In genomic region chr10:128497134-128497737, GRCm38 (mm10) we compare ENCODE assay signal across 11 mouse cellular contexts. TPM values are rescaled to one million over a fixed set of nuclear protein-coding genes. Genes with fewer than 3 reads are reported as not detected.
A peak's percentile ranks its signal among the peaks of the same experiment; 100 is the strongest.
DNase-seq lines count a peak whose midpoint lies in the region; ATAC-seq lines count a peak whose summit lies in the region.
"Had no signal": no experiment of that assay in that cellular context is flagged by ENCODE, and none has a peak within 500 bp of the region (broad histone marks: within the 10 kb centered on the region; RNA-seq: fewer than 3 reads in every experiment).

No protein-coding gene starts in this region.

- 43% methylated on average over 6 of the region's 6 CpGs for WGBS in heart, embryonic 12.5 days
- WGBS in midbrain, embryonic 10.5 days, result 48% methylated on average over 6 of the region's 6 CpGs
- 45% methylated on average over 6 of the region's 6 CpGs for WGBS in midbrain, embryonic 11.5 days
- WGBS in neural tube, embryonic 12.5 days, result 45% methylated on average over 6 of the region's 6 CpGs

- ATAC-seq in heart, embryonic 12.5 days (ENCODE audit: insufficient number of reproducible peaks, low FRiP score), result no peak
- no peak for ATAC-seq in midbrain, embryonic 11.5 days (ENCODE audit: low FRiP score)
- ATAC-seq in neural tube, embryonic 12.5 days (ENCODE audit: low FRiP score, low read depth), result no peak

- H3K9me3 ChIP-seq in heart, embryonic 12.5 days (replicated peaks), result no peaks in the 10 kb centered on the region
- no peaks in the 10 kb centered on the region for H3K9me3 ChIP-seq in midbrain, embryonic 10.5 days (replicated peaks)
- H3K9me3 ChIP-seq in midbrain, embryonic 11.5 days (ENCODE audit: control insufficient read depth, low read length), result no peaks in the 10 kb centered on the region
- H3K9me3 ChIP-seq in neural tube, embryonic 12.5 days, result no peaks in the 10 kb centered on the region
- H3K9me3 ChIP-seq: heart, embryonic 15.5 days had no signal

- H3K27ac ChIP-seq in heart, embryonic 12.5 days (ENCODE audit: poor library complexity, severe bottlenecking), result no peak overlapping the region
- H3K27ac ChIP-seq in midbrain, embryonic 10.5 days (replicated peaks), result no peak overlapping the region; the same call in 1 of the 2 replicates
- no peak overlapping the region for H3K27ac ChIP-seq in midbrain, embryonic 11.5 days (ENCODE audit: low read depth, low read length)
- H3K27ac ChIP-seq in neural tube, embryonic 12.5 days, result no peak overlapping the region

- H3K4me2 ChIP-seq in heart, embryonic 12.5 days, result no peak overlapping the region
- no peak overlapping the region for H3K4me2 ChIP-seq in midbrain, embryonic 11.5 days
- peak overlapping the region; percentile 79 for H3K4me2 ChIP-seq in neural tube, embryonic 12.5 days (replicated peaks)

- intact Hi-C loops in heart, postnatal 25 days (cut with DNase I), result loop anchor here (5.0 kb wide), 1 partner anchor 50 kb away; the partner anchor contains the start of genes Rpl41 and Zc3h10

- H3K4me3 ChIP-seq in heart, embryonic 12.5 days, result no peak overlapping the region
- H3K4me3 ChIP-seq in midbrain, embryonic 10.5 days, result peak overlapping the region; percentile 67; the same call in 1 of the 2 replicates
- no peak overlapping the region for H3K4me3 ChIP-seq in midbrain, embryonic 11.5 days (ENCODE audit: low read depth, low read length)
- H3K4me3 ChIP-seq in neural tube, embryonic 12.5 days, result no peak overlapping the region

- H3K27me3 ChIP-seq in heart, embryonic 12.5 days (replicated peaks), result no peaks in the 10 kb centered on the region
- H3K27me3 ChIP-seq in midbrain, embryonic 10.5 days (ENCODE audit: low read depth, poor library complexity, severe bottlenecking), result peaks cover 14% of the 10 kb centered on the region
- no peaks in the 10 kb centered on the region for H3K27me3 ChIP-seq in midbrain, embryonic 11.5 days (ENCODE audit: control insufficient read depth, insufficient read depth, low read length)
- H3K27me3 ChIP-seq in neural tube, embryonic 12.5 days (replicated peaks), result no peaks in the 10 kb centered on the region
- H3K27me3 ChIP-seq: heart, embryonic 15.5 days had no signal

- 0 out of 2 replicates have a peak, but pooled peaks cover 3% of the 10 kb centered on the region for H3K36me3 ChIP-seq in heart, embryonic 12.5 days
- no peaks in the 10 kb centered on the region; the same call in 1 of the 2 replicates for H3K36me3 ChIP-seq in midbrain, embryonic 10.5 days
- H3K36me3 ChIP-seq in midbrain, embryonic 11.5 days (ENCODE audit: control insufficient read depth, insufficient read depth, low read length), result no peaks in the 10 kb centered on the region
- no peaks in the 10 kb centered on the region for H3K36me3 ChIP-seq in neural tube, embryonic 12.5 days
- H3K36me3 ChIP-seq: heart, embryonic 15.5 days had no signal

- peak; percentile 37 to 57 for DNase-seq in adrenal gland, adult (ENCODE audit: inconsistent age in 2 of 2, low spot score in 1 of 2)
- no peak for DNase-seq in adrenal gland, postnatal 25 days
- DNase-seq in heart, postnatal 25 days (ENCODE audit: low spot score), result no peak
- no peak for DNase-seq in midbrain, embryonic 10.5 days (ENCODE audit: low spot score)
- no peak for DNase-seq in midbrain, embryonic 11.5 days (ENCODE audit: low spot score, missing footprints)
- DNase-seq in spleen, adult 12 weeks (ENCODE audit: low spot score), result no peak
- DNase-seq: adrenal gland, postnatal 36 days; kidney, adult 8-10 months had no signal

- peaks cover 26% of the 10 kb centered on the region for H3K4me1 ChIP-seq in heart, embryonic 12.5 days (replicated peaks)
- H3K4me1 ChIP-seq in midbrain, embryonic 10.5 days, result peaks cover 49% of the 10 kb centered on the region
- peaks cover 21% of the 10 kb centered on the region for H3K4me1 ChIP-seq in midbrain, embryonic 11.5 days (ENCODE audit: control insufficient read depth, insufficient read depth, low read length)
- H3K4me1 ChIP-seq in neural tube, embryonic 12.5 days, result peaks cover 28% of the 10 kb centered on the region

- 0 out of 2 replicates have a peak overlapping the region, but pooled peaks have one; percentile 16 for H3K9ac ChIP-seq in heart, embryonic 12.5 days
- no peak overlapping the region for H3K9ac ChIP-seq in midbrain, embryonic 11.5 days (ENCODE audit: low read length)
- H3K9ac ChIP-seq in neural tube, embryonic 12.5 days, result no peak overlapping the region
- H3K9ac ChIP-seq: heart, embryonic 15.5 days had no signal

RNA-seq across cellular contexts. Expression of gene Myl6b, which starts 1.2 kb away (rescaled TPM):
- 5.0 and 6.9 TPM in 2 replicates for total RNA-seq in adrenal gland, postnatal 25 days (2021)
- polyA plus RNA-seq in heart, embryonic 12.5 days (2016; fragmentation: Nextera tagmentation; extraction: Ambion mirVana), result 3.0 and 4.0 TPM in 2 replicates
- total RNA-seq in heart, postnatal 25 days (2021), result 1 to 10 TPM; 2.5 to 2.9 TPM
- polyA plus RNA-seq in midbrain, embryonic 10.5 days (2016; fragmentation: Nextera tagmentation; extraction: Ambion mirVana), result 1.8 and 2.9 TPM in 2 replicates
- polyA plus RNA-seq in midbrain, embryonic 11.5 days (2014; fragmentation: Nextera tagmentation; extraction: Ambion mirVana), result 3.4 and 3.7 TPM in 2 replicates
- polyA plus RNA-seq in neural tube, embryonic 12.5 days (2016; fragmentation: Nextera tagmentation; extraction: Ambion mirVana), result 3.1 and 3.9 TPM in 2 replicates

RNA-seq across cellular contexts. Expression of gene Myl6, which starts 3.3 kb away (rescaled TPM):
- 791 and 820 TPM in 2 replicates for total RNA-seq in adrenal gland, postnatal 25 days (2021)
- 1,237 and 1,275 TPM in 2 replicates for polyA plus RNA-seq in heart, embryonic 12.5 days (2016; fragmentation: Nextera tagmentation; extraction: Ambion mirVana)
- 100 to 1,000 TPM; 294 to 314 TPM for total RNA-seq in heart, postnatal 25 days (2021)
- polyA plus RNA-seq in midbrain, embryonic 10.5 days (2016; fragmentation: Nextera tagmentation; extraction: Ambion mirVana), result 833 and 890 TPM in 2 replicates
- 683 and 746 TPM in 2 replicates for polyA plus RNA-seq in midbrain, embryonic 11.5 days (2014; fragmentation: Nextera tagmentation; extraction: Ambion mirVana)
- polyA plus RNA-seq in neural tube, embryonic 12.5 days (2016; fragmentation: Nextera tagmentation; extraction: Ambion mirVana), result 879 and 909 TPM in 2 replicates

RNA-seq across cellular contexts. Expression of gene Esyt1, which starts 28.4 kb away (rescaled TPM):
- 18.1 and 22.9 TPM in 2 replicates for total RNA-seq in adrenal gland, postnatal 25 days (2021)
- polyA plus RNA-seq in heart, embryonic 12.5 days (2016; fragmentation: Nextera tagmentation; extraction: Ambion mirVana), result 25.0 and 26.5 TPM in 2 replicates
- 10 to 100 TPM; 16.8 to 19.0 TPM for total RNA-seq in heart, postnatal 25 days (2021)
- 17.2 and 23.6 TPM in 2 replicates for polyA plus RNA-seq in midbrain, embryonic 10.5 days (2016; fragmentation: Nextera tagmentation; extraction: Ambion mirVana)
- 15.6 and 18.1 TPM in 2 replicates for polyA plus RNA-seq in midbrain, embryonic 11.5 days (2014; fragmentation: Nextera tagmentation; extraction: Ambion mirVana)
- polyA plus RNA-seq in neural tube, embryonic 12.5 days (2016; fragmentation: Nextera tagmentation; extraction: Ambion mirVana), result 38.3 and 45.3 TPM in 2 replicates

RNA-seq across cellular contexts. Expression of gene Smarcc2, which starts 38.2 kb away (rescaled TPM):
- 107 and 125 TPM in 2 replicates for total RNA-seq in adrenal gland, postnatal 25 days (2021)
- polyA plus RNA-seq in heart, embryonic 12.5 days (2016; fragmentation: Nextera tagmentation; extraction: Ambion mirVana), result 83.3 and 86.9 TPM in 2 replicates
- 10 to 100 TPM; 75.8 to 78.4 TPM for total RNA-seq in heart, postnatal 25 days (2021)
- 75.2 and 110 TPM in 2 replicates for polyA plus RNA-seq in midbrain, embryonic 10.5 days (2016; fragmentation: Nextera tagmentation; extraction: Ambion mirVana)
- 124 and 138 TPM in 2 replicates for polyA plus RNA-seq in midbrain, embryonic 11.5 days (2014; fragmentation: Nextera tagmentation; extraction: Ambion mirVana)
- 174 and 177 TPM in 2 replicates for polyA plus RNA-seq in neural tube, embryonic 12.5 days (2016; fragmentation: Nextera tagmentation; extraction: Ambion mirVana)

RNA-seq across cellular contexts. Expression of gene Zc3h10, which starts 50.3 kb away (rescaled TPM):
- total RNA-seq in adrenal gland, postnatal 25 days (2021), result 9.1 and 13.6 TPM in 2 replicates
- polyA plus RNA-seq in heart, embryonic 12.5 days (2016; fragmentation: Nextera tagmentation; extraction: Ambion mirVana), result 10.2 and 11.9 TPM in 2 replicates
- 1 to 10 TPM; 7.6 to 9.1 TPM for total RNA-seq in heart, postnatal 25 days (2021)
- 15.4 and 19.5 TPM in 2 replicates for polyA plus RNA-seq in midbrain, embryonic 10.5 days (2016; fragmentation: Nextera tagmentation; extraction: Ambion mirVana)
- 16.0 and 19.0 TPM in 2 replicates for polyA plus RNA-seq in midbrain, embryonic 11.5 days (2014; fragmentation: Nextera tagmentation; extraction: Ambion mirVana)
- 18.9 and 20.3 TPM in 2 replicates for polyA plus RNA-seq in neural tube, embryonic 12.5 days (2016; fragmentation: Nextera tagmentation; extraction: Ambion mirVana)

Comparison
In these comparisons a context has a peak if more than half of its experiments do, and no peak if none do; other contexts are left out.
1. DNase-seq: peak in adrenal gland, adult (2 of 2); none in adrenal gland, postnatal 25 days (single experiment), heart, postnatal 25 days (single experiment), midbrain, embryonic 10.5 days (single experiment), midbrain, embryonic 11.5 days (single experiment) and spleen, adult 12 weeks (single experiment).